Mouse (Mus musculus): Measurements from ENCODE around the gene Pogz.

- TF ChIP-seq CTCF (conservative IDR thresholded peaks at IDR 0.05; ENCODE audit: low read length) (no peak), POU5F1 (IDR thresholded peaks at IDR 0.05; ENCODE audit: borderline replicate concordance, low read length) (no peak), NANOG (IDR thresholded peaks at IDR 0.05; ENCODE audit: borderline replicate concordance, low read length) (no peak)
Measured at GRCm38 (mm10) chr3:94792258-94792657, 45.1 kb upstream of the Pogz start.
